Mouse (Mus musculus) T-helper 2 cell (primary cell): ENCODE measurements around the gene Ulk2.

Source experiments
- in situ Hi-C: fragments of 300-600 bp; cut with MboI, MseI; formaldehyde crosslinking; loops from one replicate; pipeline ENCODE4 v1.15.1; 2025; ENCODE audit warnings: high pct_unique_total_duplicates

Ulk2 gene

DNA sequence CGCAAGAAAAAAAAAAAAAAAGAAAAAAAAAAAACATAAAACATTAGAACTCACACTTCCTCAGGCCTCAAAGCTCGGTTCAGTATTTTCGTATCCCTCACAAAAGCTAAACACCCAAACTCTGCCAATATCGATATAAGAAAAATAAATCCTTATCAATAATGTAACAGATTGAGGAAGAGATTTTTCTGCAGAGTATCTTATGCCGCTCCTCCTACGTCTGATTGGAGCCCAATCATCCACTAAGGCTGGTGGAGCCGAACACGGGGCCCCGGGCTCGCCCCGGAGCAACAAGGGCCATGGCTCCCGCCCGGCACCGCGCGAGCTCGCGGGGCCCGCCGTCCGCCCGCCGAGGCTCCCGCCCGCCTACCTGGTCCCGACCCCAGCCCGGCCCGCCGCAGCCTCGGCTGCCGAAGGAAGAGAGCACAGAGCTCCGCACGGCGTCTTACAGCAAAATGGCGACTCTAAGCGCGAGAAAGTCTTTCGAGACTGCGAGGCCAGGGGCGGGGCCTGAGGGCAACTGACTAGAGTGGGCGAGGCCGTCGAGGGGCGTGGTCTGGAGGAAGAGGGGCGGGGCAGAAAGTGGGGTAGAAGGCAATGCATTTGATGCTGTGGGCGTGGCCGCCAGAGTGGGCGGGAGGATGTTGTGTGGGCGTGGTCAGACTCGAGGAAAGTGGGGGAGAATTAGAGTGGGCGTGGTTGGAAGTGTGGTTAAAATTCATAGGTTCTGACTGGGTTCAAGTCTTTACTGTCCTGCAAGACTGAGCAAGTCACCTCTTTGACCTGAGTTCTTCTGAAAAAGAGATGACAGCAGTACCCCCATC is 93.1 kb downstream of the Ulk2 start, which contains the start of gene Prpsap2:
TSS of gene Prpsap2 (minus strand) at position 505 of the 824 bp plus-strand sequence.
- in situ Hi-C loops, result no loop called here

DNA sequence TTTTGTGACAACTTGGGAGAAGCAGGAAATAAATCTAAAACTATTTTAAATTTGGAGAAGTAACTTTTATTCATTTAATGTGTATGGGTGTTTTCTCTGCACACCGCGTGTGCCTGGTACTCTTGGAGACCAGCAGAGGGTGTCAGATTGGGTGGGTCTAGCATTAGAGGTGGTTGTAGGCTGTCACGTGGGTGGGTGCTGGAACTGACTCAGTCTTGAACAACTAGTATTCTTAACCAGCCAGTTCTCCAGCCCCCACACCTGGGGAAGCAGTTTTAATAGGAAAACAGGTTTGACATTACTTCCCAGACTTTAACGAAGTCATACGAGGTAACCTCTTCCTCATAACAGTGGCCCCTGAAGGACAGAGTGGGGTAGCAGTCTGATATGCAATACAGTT is 94.4 kb downstream of the Ulk2 start:
- in situ Hi-C loops, result no loop called here

DNA sequence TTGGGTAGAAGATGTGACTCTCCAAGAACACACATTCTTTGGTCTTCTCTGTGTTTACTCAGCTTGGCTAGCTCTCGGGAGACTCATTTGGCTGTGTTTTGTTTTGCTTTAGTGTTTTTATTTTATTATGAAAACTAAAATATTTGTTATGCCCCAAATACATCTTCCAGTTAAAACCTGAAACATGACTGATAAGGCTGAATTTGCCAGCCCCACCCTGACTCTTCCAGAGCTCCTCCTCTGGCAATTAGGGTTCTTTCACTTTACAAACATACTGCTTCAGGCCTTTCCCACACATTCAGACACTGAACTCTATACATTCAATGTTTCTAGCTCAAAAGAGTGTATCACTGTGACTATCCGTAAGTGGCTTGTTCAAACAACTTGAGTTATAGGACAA is 97.7 kb downstream of the Ulk2 start:
- in situ Hi-C loops, result no loop called here

DNA sequence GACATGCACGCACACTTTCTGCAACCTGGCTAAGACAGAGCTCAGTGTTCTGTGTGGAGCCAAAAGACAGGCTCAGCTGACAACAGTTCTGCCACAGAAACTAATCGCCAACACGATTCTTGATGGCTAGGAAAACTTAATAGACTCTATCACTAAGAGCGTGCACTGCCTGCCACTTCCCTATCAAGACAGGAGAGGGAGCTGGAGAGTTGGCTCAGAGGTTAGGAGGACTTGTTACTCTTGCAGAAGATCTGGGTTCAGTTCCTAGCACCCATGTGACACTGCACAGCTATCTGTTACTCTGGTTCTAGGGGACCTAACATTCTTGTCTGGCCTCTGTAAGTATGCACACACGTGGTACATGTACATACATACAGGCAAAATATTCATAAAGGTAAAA is 103.3 kb downstream of the Ulk2 start:
- in situ Hi-C loops, result no loop called here

DNA sequence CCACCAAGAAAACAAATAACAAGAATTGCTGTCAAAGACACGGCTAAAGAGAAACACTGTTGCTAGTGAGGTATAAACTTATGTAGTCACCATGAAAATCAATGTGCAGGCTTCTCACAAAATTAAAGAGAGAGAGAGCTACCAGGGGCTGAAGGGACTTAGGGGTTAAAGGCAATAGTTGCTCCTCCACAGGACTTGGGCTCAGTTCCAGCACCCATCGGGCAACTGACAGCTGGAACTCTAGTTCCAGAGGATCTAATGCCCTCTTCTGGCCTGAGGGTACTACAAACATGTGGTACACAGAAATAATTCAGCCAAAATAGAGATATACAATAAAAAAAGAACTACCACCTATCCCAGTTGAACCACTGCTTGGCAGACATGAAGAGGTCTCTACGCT is 107.7 kb downstream of the Ulk2 start:
- in situ Hi-C loops, result no loop called here

DNA sequence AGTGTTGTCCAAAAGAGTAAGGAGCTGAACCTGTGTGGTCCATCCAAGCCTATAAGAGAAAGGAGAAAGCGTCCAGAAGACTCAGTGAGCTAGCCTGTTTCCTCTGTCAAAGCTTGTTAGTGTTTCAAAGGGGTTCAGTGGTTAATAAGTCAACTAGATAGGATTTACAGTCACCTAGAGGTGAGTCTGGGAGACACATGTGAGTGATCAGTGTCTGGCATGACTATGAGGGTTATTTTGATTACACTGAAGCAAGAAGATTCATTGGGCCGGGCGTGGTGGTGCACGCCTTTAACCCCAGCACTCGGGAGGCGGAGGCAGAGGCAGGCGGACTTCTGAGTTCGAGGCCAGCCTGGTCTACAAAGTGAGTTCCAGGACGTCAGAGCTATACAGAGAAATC is 109.1 kb downstream of the Ulk2 start:
- in situ Hi-C loops, result no loop called here

DNA sequence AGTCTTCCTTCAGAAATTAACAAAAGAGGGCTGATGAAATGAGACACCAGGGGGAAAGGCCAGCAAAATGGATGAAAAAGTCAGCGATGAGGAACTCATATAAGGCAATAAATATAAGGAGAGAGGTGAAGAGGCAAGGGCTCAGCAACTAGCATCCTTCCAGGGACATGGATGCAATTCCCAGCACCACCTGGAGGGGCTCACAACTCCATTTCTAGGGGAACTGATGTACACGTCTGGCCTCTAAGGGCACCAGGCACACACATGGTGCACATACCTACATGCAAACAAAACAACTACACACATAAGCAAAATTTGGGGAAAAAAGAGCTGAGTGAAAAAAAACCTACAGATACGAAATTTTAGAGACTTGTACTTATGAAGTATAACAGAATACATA is 110.4 kb downstream of the Ulk2 start:
- in situ Hi-C loops, result no loop called here

DNA sequence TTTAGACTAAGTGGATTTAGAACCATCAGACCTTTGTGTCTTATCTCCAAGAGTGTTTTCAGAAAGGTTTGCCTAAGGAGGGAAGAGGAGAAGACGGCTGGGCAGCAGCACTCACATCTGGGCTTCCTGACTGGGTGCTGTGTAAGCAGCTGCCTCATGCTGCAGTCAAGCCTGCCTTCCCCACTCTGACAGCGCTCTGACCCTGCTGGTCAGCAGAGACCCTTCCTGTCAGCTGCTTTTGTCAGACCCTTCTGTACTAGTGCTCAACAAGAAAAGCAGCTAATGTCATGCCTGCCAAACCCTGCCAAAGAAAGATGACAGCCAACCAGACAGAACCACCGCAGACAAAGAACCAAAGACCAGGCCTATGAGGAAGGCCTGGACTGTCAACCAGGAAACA is 111.1 kb downstream of the Ulk2 start:
- in situ Hi-C loops, result no loop called here

DNA sequence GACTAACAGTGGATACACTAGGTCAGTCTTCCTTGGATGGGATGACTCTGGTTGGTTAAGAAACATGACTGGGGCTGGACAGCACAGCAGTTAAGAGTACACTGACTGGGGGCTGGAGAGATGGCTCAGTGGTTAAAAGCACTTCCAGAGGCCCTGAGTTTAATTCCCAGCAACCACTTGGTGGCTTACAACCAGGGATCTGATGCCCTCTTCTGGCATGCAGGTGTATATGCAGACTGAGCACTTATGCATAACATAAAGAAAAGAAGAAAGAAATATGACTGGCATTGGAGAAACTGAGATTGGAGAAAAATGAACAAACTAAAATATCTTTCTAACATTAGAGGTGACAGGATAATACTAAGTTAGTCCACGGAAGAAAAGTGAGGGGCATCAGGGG is 114.4 kb downstream of the Ulk2 start:
- in situ Hi-C loops, result no loop called here

DNA sequence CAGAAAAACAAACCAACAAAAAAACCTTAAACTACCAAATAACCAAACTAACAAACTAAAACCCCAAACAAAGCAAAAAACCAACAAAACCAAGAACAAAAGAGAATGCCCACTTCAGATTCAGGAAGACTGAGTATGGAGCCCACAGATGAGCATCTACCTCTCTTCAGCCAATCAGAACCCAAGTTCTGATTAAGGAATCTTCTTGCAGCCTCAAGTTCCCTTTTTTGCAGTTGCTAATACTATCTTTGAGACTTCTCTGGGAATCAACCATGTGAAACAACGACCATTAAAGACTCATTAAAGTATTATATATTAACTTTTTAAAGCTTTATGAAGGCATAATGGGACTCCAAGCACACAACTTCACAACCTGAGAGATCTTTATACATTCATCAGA is 117.6 kb downstream of the Ulk2 start:
- in situ Hi-C loops, result no loop called here

DNA sequence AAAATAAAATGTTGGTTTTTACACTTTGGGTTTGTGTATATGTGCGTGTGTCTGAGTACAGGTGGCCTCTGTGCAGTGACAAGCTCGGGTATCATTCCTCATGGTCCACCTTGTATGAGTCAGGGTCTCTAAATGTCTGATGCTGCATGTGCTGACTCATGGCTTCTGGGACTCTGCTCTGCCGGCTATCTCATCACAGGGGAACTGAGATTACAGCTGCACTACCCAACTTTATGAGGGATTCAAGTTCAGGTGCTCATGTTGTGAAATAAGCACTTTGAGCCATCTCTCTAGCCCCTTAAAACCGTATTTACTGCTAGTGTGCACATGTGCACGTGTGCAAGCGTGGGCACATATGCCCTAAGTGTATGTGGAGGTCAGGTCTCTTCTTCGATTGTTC is 122.2 kb downstream of the Ulk2 start:
- in situ Hi-C loops, result no loop called here

DNA sequence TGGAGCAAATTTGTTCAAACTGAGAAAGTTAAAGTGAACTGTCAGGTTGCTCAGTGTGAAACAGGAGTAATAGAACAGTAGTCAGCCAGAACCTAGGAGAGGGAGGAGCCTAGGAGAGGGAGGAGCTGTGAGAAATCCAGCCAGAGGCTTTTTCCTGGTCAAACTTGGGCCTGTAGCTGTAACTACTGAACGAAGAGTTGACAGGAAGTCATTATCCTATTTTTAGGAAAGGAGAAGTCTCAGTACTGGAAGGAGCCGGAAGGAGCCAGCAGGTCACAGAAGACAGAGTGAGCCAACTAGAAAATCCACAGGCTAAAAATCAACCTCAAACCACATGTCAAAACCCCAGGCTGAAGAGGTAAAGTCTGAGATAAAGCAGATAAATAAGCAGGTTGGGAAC is 126.8 kb downstream of the Ulk2 start:
- in situ Hi-C loops, result no loop called here
